Mouse (Mus musculus) stomach, embryonic 16.5 days (tissue): ENCODE measurements around the gene Kcnma1. TPM values are rescaled to one million over a fixed set of nuclear protein-coding genes. Genes with fewer than 3 reads are reported as not detected.

ENCODE experiments used
- ATAC-seq: fragments of 200-750 bp; cut with Nextera tagmentation; 2 replicates; pipeline ENCODE4 v1.8.0; 2017; ENCODE audit warnings: moderate number of reproducible peaks, moderate TSS enrichment; ENCODE audit not compliant: insufficient read depth, low FRiP score
- H3K27ac ChIP-seq: fragments of 300-500 bp; sonication (generic); 2 replicates; pipeline ENCODE4 v1.5.1; 2014; ENCODE audit warnings: low read length
- H3K27me3 ChIP-seq: fragments of 300-500 bp; sonication (generic); 2 replicates; pipeline ENCODE4 v1.6.1; 2014; ENCODE audit warnings: low read length, control low read depth, mixed read lengths; ENCODE audit not compliant: control insufficient read depth, insufficient read depth
- H3K36me3 ChIP-seq: fragments of 300-500 bp; sonication (generic); 2 replicates; pipeline ENCODE4 v1.6.1; 2014; ENCODE audit warnings: low read length; ENCODE audit not compliant: control insufficient read depth, insufficient read depth
- H3K4me1 ChIP-seq: fragments of 300-500 bp; sonication (generic); 2 replicates; pipeline ENCODE4 v1.6.1; 2014; ENCODE audit warnings: low read length, control low read depth, mixed read lengths; ENCODE audit not compliant: control insufficient read depth, insufficient read depth
- H3K4me2 ChIP-seq: fragments of 300-500 bp; sonication (generic); 2 replicates; pipeline ENCODE4 v1.6.1; 2014; ENCODE audit warnings: low read depth, low read length, mixed read lengths
- H3K4me3 ChIP-seq: fragments of 300-500 bp; sonication (generic); replicated peaks from 2 replicates; pipeline ENCODE4 v1.5.1; 2014; ENCODE audit warnings: mild to moderate bottlenecking, low read length
- H3K9ac ChIP-seq: fragments of 300-500 bp; sonication (generic); 2 replicates; pipeline ENCODE4 v1.6.1; 2014; ENCODE audit warnings: low read length
- H3K9me3 ChIP-seq: fragments of 300-500 bp; sonication (generic); replicated peaks from 2 replicates; pipeline ENCODE4 v1.6.1; 2016; ENCODE audit warnings: low read length, control low read depth; ENCODE audit not compliant: control insufficient read depth
- WGBS: fragments of 180-500 bp; shearing (Covaris S2); extraction: QIAGEN DNeasy Blood & Tissue Kit; methylation state at CpG from one replicate; pipeline ENCODE4 v1.1.7; 2014; 5-methylcytosine and 5-hydroxymethylcytosine counted together
- polyA plus RNA-seq: library from polyadenylated mRNA; unstranded; fragments of >200 nt; fragmentation: Nextera tagmentation; extraction: Ambion mirVana; gene quantifications from 2 replicates; pipeline ENCODE4 v1.2.1, GENCODE M21; 2015

Kcnma1 gene
- polyA plus RNA-seq, 1 experiment from 2014 or later, result 13.4 TPM

- Histone ChIP-seq H3K4me1 (no peaks in the 10 kb centered on the region), H3K9me3 (no peaks in the 10 kb centered on the region), H3K27me3 (no peaks in the 10 kb centered on the region), H3K27ac (no peak overlapping the region), H3K4me3 (no peak overlapping the region), H3K4me2 (no peak overlapping the region), H3K36me3 (no peaks in the 10 kb centered on the region), H3K9ac (no peak overlapping the region)
- ATAC-seq, result no peak
- 46% methylated on average over 3 of the region's 3 CpGs for WGBS
These were observed 325.8 kb downstream of the Kcnma1 start for GRCm38 (mm10) chr14:23688513-23688912.

- ATAC-seq, result no peak
- Histone ChIP-seq H3K36me3 (no peaks in the 10 kb centered on the region), H3K4me2 (no peak overlapping the region), H3K4me3 (no peak overlapping the region), H3K4me1 (no peaks in the 10 kb centered on the region), H3K27me3 (no peaks in the 10 kb centered on the region), H3K9ac (no peak overlapping the region), H3K9me3 (no peaks in the 10 kb centered on the region), H3K27ac (no peak overlapping the region)
- WGBS, result 35% methylated on average over 3 of the region's 3 CpGs
These were observed 329.7 kb downstream of the Kcnma1 start for GRCm38 (mm10) chr14:23684463-23685066.

DNA sequence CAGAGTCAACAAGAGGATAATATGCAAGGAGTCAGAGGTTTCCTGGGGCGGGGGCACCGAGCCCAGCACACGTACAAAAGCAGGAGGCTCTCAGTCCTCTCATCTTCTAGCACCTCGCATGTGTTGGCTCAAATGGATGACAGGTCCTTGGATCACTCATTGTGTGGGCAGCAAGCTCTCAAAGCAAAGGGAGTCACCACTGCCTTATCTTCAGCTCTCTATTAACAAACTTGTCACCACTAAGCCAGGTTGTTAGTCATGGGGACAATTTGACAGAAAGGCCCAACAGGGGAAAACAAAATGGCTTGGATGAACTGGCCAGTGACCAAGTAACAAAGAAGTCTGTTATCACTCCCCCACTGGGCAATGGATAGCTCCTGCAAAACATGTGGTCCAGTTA, 331.5 kb downstream of the Kcnma1 start:
- no peaks in the 10 kb centered on the region for H3K4me1 ChIP-seq
- no peak overlapping the region for H3K4me3 ChIP-seq
- H3K9me3 ChIP-seq, result no peaks in the 10 kb centered on the region
- no peaks in the 10 kb centered on the region for H3K36me3 ChIP-seq
- no peak for ATAC-seq
- H3K9ac ChIP-seq, result no peak overlapping the region
- H3K4me2 ChIP-seq, result no peak overlapping the region
- H3K27ac ChIP-seq, result no peak overlapping the region
- 53% methylated on average over 4 of the region's 4 CpGs for WGBS
- no peaks in the 10 kb centered on the region for H3K27me3 ChIP-seq

DNA sequence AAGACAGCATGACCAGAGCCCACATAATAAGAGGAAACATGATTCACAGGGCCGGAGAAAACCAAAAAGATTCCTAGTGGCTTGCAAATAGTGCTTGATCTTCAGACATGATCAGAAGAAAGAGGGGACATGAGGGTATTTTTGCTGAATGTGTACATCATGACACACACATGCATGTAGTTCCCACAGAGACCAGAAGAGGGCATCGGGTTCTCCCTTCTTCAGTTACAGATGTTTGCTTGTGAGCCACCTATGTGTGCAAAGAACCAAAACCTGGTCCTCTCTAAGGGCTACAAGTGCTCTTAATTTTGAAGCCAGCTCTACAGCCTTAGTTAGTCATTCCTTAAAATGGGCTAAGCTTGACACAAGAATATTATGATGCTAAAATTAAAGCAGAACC, 334.9 kb downstream of the Kcnma1 start:
- Histone ChIP-seq H3K27ac (no peak overlapping the region), H3K4me2 (no peak overlapping the region), H3K4me1 (no peaks in the 10 kb centered on the region), H3K36me3 (no peaks in the 10 kb centered on the region), H3K9me3 (no peaks in the 10 kb centered on the region), H3K27me3 (no peaks in the 10 kb centered on the region), H3K4me3 (no peak overlapping the region), H3K9ac (no peak overlapping the region)
- no peak for ATAC-seq
- WGBS, result 67% methylated on average over 2 of the region's 2 CpGs

DNA sequence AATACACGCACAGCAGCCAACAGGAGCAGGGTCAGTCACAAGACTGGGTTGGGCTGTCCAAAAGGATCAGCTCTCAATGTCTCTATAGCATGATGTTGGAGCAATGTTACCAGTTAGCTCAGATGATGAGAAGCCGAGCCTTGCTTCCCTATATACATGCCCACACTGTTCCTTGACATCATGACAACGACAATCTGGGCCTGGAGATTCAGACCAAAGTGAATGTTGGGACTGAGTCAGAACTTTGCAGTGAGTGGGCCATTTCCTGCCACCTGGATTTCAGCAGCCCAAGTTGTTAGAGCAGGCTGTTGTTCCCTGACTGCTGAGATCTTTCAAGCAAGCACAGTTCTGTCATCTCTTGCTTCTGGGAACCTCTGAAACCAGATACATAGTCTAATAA, 347.9 kb downstream of the Kcnma1 start:
- Histone ChIP-seq H3K4me2 (no peak overlapping the region), H3K27me3 (no peaks in the 10 kb centered on the region), H3K4me3 (no peak overlapping the region), H3K9me3 (no peaks in the 10 kb centered on the region), H3K9ac (no peak overlapping the region), H3K4me1 (no peaks in the 10 kb centered on the region), H3K36me3 (no peaks in the 10 kb centered on the region), H3K27ac (no peak overlapping the region)
- ATAC-seq, result no peak
- 81% methylated on average over 3 of the region's 3 CpGs for WGBS

DNA sequence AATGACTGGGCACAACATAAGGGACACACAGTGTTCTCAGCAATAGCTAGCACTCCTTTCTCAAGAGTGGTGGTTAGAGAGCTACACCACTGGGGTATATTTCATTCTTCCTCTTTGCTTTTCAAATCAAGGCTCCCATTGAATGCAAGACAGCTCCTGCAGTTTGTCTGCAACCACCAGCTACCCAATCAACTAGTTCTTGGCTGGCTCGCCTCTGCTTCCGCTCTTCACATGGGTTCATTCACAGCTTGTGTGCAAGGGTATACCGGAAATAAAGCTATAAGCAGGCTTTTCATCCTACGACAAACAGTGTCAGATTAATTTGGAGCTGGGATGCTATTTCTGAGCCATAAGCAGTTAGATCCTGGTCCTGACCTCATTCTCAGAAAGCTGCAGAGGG, 362.6 kb downstream of the Kcnma1 start:
- no peak overlapping the region for H3K9ac ChIP-seq
- ATAC-seq, result no peak
- WGBS, result 58% methylated on average over 4 of the region's 4 CpGs
- no peaks in the 10 kb centered on the region for H3K36me3 ChIP-seq
- H3K4me1 ChIP-seq, result no peaks in the 10 kb centered on the region
- H3K27me3 ChIP-seq, result no peaks in the 10 kb centered on the region
- H3K4me3 ChIP-seq, result no peak overlapping the region
- no peaks in the 10 kb centered on the region for H3K9me3 ChIP-seq
- H3K4me2 ChIP-seq, result no peak overlapping the region
- no peak overlapping the region for H3K27ac ChIP-seq

GRCm38 (mm10) chr14:23650126-23650525, 364.2 kb downstream of the Kcnma1 start:
- no peak overlapping the region for H3K9ac ChIP-seq
- WGBS, result 83% methylated on average over 3 of the region's 3 CpGs
- no peak for ATAC-seq

DNA sequence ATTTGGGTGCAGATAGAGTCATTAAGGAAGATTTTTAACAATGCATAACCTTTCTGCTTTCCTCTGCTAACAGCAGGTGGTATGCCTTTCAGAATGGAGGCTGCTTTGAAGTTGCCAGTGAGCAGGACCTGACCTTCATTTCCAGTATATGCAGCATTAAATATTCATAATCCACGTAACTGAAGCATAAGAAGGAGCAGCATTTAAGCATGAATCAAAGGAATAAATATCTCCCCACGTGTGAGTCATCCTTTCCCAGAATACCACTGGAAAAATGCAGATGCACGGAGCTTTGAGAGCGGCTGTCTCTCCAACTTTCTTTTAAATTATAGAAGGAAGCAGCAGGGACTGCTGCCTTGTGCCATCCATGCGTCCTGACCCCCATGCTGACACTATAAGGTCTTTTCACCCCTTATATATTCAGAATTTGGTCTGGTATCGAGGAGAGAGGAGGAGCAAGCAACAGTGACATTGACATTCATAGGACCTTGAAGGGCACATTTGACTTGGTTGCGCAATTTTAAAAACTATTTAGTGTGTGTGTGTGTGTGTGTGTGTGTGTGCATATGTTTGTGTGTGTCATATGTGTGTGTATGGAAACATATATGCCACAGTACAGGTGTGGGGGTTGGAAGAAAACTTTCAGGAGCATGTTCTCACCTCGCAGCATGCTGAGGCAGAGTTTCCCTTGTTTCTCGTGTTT, 368.8 kb downstream of the Kcnma1 start:
- no peaks in the 10 kb centered on the region for H3K36me3 ChIP-seq
- WGBS, result 71% methylated on average over 9 of the region's 9 CpGs
- no peak overlapping the region for H3K27ac ChIP-seq
- no peak overlapping the region for H3K4me2 ChIP-seq
- no peak for ATAC-seq
- no peaks in the 10 kb centered on the region for H3K27me3 ChIP-seq
- H3K4me3 ChIP-seq, result no peak overlapping the region
- no peaks in the 10 kb centered on the region for H3K4me1 ChIP-seq
- no peak overlapping the region for H3K9ac ChIP-seq
- no peaks in the 10 kb centered on the region for H3K9me3 ChIP-seq

More at GRCm38 (mm10) chr14:23650126-23650525, 364.2 kb downstream of the Kcnma1 start:
- Histone ChIP-seq H3K27ac (no peak overlapping the region), H3K4me1 (no peaks in the 10 kb centered on the region), H3K9me3 (no peaks in the 10 kb centered on the region), H3K4me2 (no peak overlapping the region), H3K4me3 (no peak overlapping the region), H3K36me3 (no peaks in the 10 kb centered on the region), H3K27me3 (no peaks in the 10 kb centered on the region)

DNA sequence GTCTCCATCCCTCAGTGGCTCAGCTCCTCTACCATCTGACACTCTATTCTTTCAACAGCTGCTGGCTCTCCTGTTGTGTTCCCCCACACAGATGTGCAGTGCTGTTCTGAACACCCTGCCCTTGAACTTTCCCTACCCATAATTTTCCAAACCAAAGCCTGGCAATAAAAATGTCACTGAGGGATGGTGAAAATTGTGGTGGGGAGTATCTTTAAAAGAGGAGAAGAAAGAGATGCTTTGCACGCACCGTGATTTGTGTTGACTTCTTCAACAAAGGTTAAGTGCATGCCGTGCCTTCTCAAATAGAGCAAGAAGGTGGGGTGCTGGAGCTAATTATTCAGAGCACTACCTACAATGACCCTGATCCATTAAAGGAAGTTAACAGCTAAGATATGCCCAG, 371.1 kb downstream of the Kcnma1 start:
- Histone ChIP-seq H3K36me3 (no peaks in the 10 kb centered on the region), H3K4me2 (no peak overlapping the region), H3K9me3 (no peaks in the 10 kb centered on the region), H3K9ac (no peak overlapping the region), H3K4me1 (no peaks in the 10 kb centered on the region), H3K27me3 (no peaks in the 10 kb centered on the region), H3K27ac (no peak overlapping the region), H3K4me3 (no peak overlapping the region)
- ATAC-seq, result no peak
- WGBS, result 63% methylated on average over 3 of the region's 3 CpGs
